Mouse (Mus musculus) ovary, postnatal 10 days (tissue): ENCODE results near the gene Zswim7.
"Not testable (repeated sequence)": the region's sequence is repeated elsewhere in the genome, so short reads cannot be mapped to it uniquely, and the experiment has no call there.

Experiments used
- DNase-seq: peaks from one replicate; pipeline ENCODE4 v3.0.0; 2022; ENCODE audit warnings: low spot score

The Zswim7 gene

GRCm38 (mm10) chr11:62280675-62281600 is at the start of gene Zswim7, which contains the start of gene Ttc19:
Gene Zswim7, minus strand, starts transcription at chr11:62281375.
Gene Ttc19, plus strand, starts transcription at chr11:62281473.
- peak; percentile 91 for DNase-seq

GRCm38 (mm10) chr11:62323659-62324058 is 42.5 kb upstream of the Zswim7 start:
- no peak for DNase-seq

GRCm38 (mm10) chr11:62320097-62320496 is 38.9 kb upstream of the Zswim7 start:
- no peak for DNase-seq

- no peak for DNase-seq
Observed at GRCm38 (mm10) chr11:62317746-62318145, 36.6 kb upstream of the Zswim7 start.

- no peak for DNase-seq
Observed at GRCm38 (mm10) chr11:62314984-62315383, 33.8 kb upstream of the Zswim7 start.

- DNase-seq: no peak
Observed at GRCm38 (mm10) chr11:62309296-62309695, 28.1 kb upstream of the Zswim7 start.

GRCm38 (mm10) chr11:62305866-62306265 is 24.7 kb upstream of the Zswim7 start:
- no peak for DNase-seq

- DNase-seq: no peak
Observed at GRCm38 (mm10) chr11:62298883-62299282, 17.7 kb upstream of the Zswim7 start.

GRCm38 (mm10) chr11:62294121-62294520 is 12.9 kb upstream of the Zswim7 start:
- DNase-seq: no peak

GRCm38 (mm10) chr11:62287700-62288099 is 6.5 kb upstream of the Zswim7 start:
- DNase-seq: no peak

- DNase-seq: no peak
Observed at GRCm38 (mm10) chr11:62285020-62285419, 3.8 kb upstream of the Zswim7 start.

GRCm38 (mm10) chr11:62284020-62284419 is 2.8 kb upstream of the Zswim7 start:
- DNase-seq: not testable (repeated sequence)

GRCm38 (mm10) chr11:62281601-62281997 is 424 bp upstream of the Zswim7 start:
- no peak for DNase-seq

- peak; percentile 45 for DNase-seq
Observed at GRCm38 (mm10) chr11:62278027-62278426, 3.1 kb downstream of the Zswim7 start.

- no peak for DNase-seq
Observed at GRCm38 (mm10) chr11:62277086-62277485, 4.1 kb downstream of the Zswim7 start.

- no peak for DNase-seq
Observed at GRCm38 (mm10) chr11:62270851-62271250, 10.3 kb downstream of the Zswim7 start.

- DNase-seq: no peak
Observed at GRCm38 (mm10) chr11:62269097-62269496, 12.1 kb downstream of the Zswim7 start.

- no peak for DNase-seq
Observed at GRCm38 (mm10) chr11:62268381-62268780, 12.8 kb downstream of the Zswim7 start.

GRCm38 (mm10) chr11:62266466-62267214 is 14.5 kb downstream of the Zswim7 start:
- no peak for DNase-seq

- DNase-seq: no peak
Observed at GRCm38 (mm10) chr11:62265642-62266041, 15.5 kb downstream of the Zswim7 start.

GRCm38 (mm10) chr11:62264018-62264417 is 17.2 kb downstream of the Zswim7 start:
- DNase-seq: no peak

- no peak for DNase-seq
Observed at GRCm38 (mm10) chr11:62263599-62263998, 17.6 kb downstream of the Zswim7 start.

GRCm38 (mm10) chr11:62259214-62259613 is 22.0 kb downstream of the Zswim7 start:
- DNase-seq: no peak
